Mouse (Mus musculus): ENCODE measurements around the gene Fem1a.

Fem1a gene

GRCm38 (mm10) chr17:56303847-56304586 is 47.4 kb downstream of the Fem1a start:
- DNase-seq (ENCODE audit: low spot score in 2 of 2), result peak; percentile 92 to 96

GRCm38 (mm10) chr17:56304718-56305117 is 48.1 kb downstream of the Fem1a start:
- no peak for DNase-seq (ENCODE audit: low spot score in 2 of 2)

GRCm38 (mm10) chr17:56305156-56305555 is 48.5 kb downstream of the Fem1a start:
- no peak for DNase-seq (ENCODE audit: low spot score in 2 of 2)

GRCm38 (mm10) chr17:56305826-56306225 is 49.2 kb downstream of the Fem1a start:
- DNase-seq (ENCODE audit: low spot score in 2 of 2), result peak in 1 of 2 experiments; percentile 31

- DNase-seq (ENCODE audit: low spot score in 2 of 2), result no peak
Observed at GRCm38 (mm10) chr17:56308088-56308487, 51.5 kb downstream of the Fem1a start.

- DNase-seq (ENCODE audit: low spot score in 2 of 2), result no peak
Observed at GRCm38 (mm10) chr17:56309191-56309945, 52.8 kb downstream of the Fem1a start.
